Mouse (Mus musculus) heart, adult 18-20 months (tissue): Measurements from ENCODE around the gene Sacm1l. TPM values are rescaled to one million over a fixed set of nuclear protein-coding genes. Genes with fewer than 3 reads are reported as not detected.
A peak's percentile ranks its signal among the peaks of the same experiment; 100 is the strongest.

ENCODE experiments used
- DNase-seq, 2 experiments: peaks; one replicate each; pipeline ENCODE4 v3.0.0; 2021 to 2022; ENCODE audit warnings: mixed read lengths in 1 of 2
- total RNA-seq, 2 experiments: library from RNA; stranded (reverse); gene quantifications; 2 replicates each; pipeline ENCODE4 v1.2.3; 2021

The Sacm1l gene
- total RNA-seq, 2 experiments from 2014 or later = 35.2 to 35.4 TPM

GRCm38 (mm10) chr9:123508986-123509385 lies 20.6 kb upstream of the Sacm1l start:
- DNase-seq = no peak

GRCm38 (mm10) chr9:123509638-123510604 lies 19.6 kb upstream of the Sacm1l start:
- no peak for DNase-seq

- no peak for DNase-seq
Measured at GRCm38 (mm10) chr9:123510926-123511325, 18.6 kb upstream of the Sacm1l start.

- peak in 1 of 2 experiments; percentile 43 for DNase-seq
Measured at GRCm38 (mm10) chr9:123512482-123512881, 17.1 kb upstream of the Sacm1l start.

- no peak for DNase-seq
Measured at GRCm38 (mm10) chr9:123515087-123515486, 14.5 kb upstream of the Sacm1l start.

- no peak for DNase-seq
Measured at GRCm38 (mm10) chr9:123516641-123517385, 12.7 kb upstream of the Sacm1l start.

GRCm38 (mm10) chr9:123518969-123519894 lies 10.3 kb upstream of the Sacm1l start:
- no peak for DNase-seq

- DNase-seq = no peak
Measured at GRCm38 (mm10) chr9:123520735-123521134, 8.8 kb upstream of the Sacm1l start.

- DNase-seq = peak in 1 of 2 experiments; percentile 69
Measured at GRCm38 (mm10) chr9:123523676-123524075, 5.9 kb upstream of the Sacm1l start.

- DNase-seq = peak; percentile 66 to 82
Measured at GRCm38 (mm10) chr9:123525095-123525494, 4.5 kb upstream of the Sacm1l start.

GRCm38 (mm10) chr9:123526502-123526901 lies 3.1 kb upstream of the Sacm1l start:
- DNase-seq = peak in 1 of 2 experiments; percentile 31

GRCm38 (mm10) chr9:123528087-123528925 lies 1.3 kb upstream of the Sacm1l start:
- DNase-seq = no peak

- peak; percentile 66 to 79 for DNase-seq
Measured at GRCm38 (mm10) chr9:123528926-123529295, 648 bp upstream of the Sacm1l start.

GRCm38 (mm10) chr9:123530158-123530475 lies 558 bp downstream of the Sacm1l start:
- DNase-seq = no peak

- no peak for DNase-seq
Measured at GRCm38 (mm10) chr9:123530566-123531130, 1.1 kb downstream of the Sacm1l start.

- DNase-seq = no peak
Measured at GRCm38 (mm10) chr9:123531234-123531633, 1.7 kb downstream of the Sacm1l start.

GRCm38 (mm10) chr9:123536613-123537012 lies 7.1 kb downstream of the Sacm1l start:
- DNase-seq = no peak

GRCm38 (mm10) chr9:123538189-123538588 lies 8.6 kb downstream of the Sacm1l start:
- DNase-seq = no peak

GRCm38 (mm10) chr9:123539093-123539492 lies 9.5 kb downstream of the Sacm1l start:
- DNase-seq = no peak

GRCm38 (mm10) chr9:123539823-123540222 lies 10.3 kb downstream of the Sacm1l start:
- DNase-seq = no peak

- no peak for DNase-seq
Measured at GRCm38 (mm10) chr9:123554599-123554998, 25.0 kb downstream of the Sacm1l start.
